In the genomic region with DNA sequence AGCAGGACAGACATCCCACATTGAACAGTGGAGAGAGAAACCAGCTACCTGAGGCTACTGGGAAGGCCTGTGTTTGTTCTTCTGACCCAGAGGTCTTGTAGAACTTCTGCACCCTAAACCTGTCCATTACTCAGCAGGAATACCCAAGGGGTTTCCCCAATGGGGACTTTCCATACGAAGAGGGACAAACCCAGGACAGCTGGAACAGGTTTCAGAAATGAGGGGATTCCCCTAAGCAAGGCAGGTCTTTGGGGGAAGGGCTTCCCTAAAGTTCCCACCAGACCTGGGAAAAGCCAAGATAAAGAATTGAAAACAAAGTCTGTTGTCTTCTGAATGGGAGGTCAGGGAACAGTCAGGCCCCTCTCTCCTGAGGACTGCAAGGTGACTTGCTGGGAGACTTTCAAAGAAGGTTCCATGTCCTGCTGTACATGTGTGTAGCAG, we compare ENCODE assay signal across 14 mouse cellular contexts. TPM values are rescaled to one million over a fixed set of nuclear protein-coding genes. Genes with fewer than 3 reads are reported as not detected.
DNase-seq lines count a peak whose midpoint lies in the region; ATAC-seq lines count a peak whose summit lies in the region.
"Had no signal": no experiment of that assay in that cellular context is flagged by ENCODE, and none has a peak within 500 bp of the region (broad histone marks: within the 10 kb centered on the region; RNA-seq: fewer than 3 reads in every experiment).

No protein-coding gene starts in this region.

- H3K9ac ChIP-seq in heart, embryonic 15.5 days, result no peak overlapping the region
- no peak overlapping the region for H3K9ac ChIP-seq in intestine, embryonic 16.5 days (ENCODE audit: low read depth, low read length)
- H3K9ac ChIP-seq: limb, embryonic 15.5 days had no signal

- peaks cover 23% of the 10 kb centered on the region for H3K4me1 ChIP-seq in heart, embryonic 15.5 days (replicated peaks)
- H3K4me1 ChIP-seq in intestine, embryonic 16.5 days (ENCODE audit: control insufficient read depth, insufficient read depth, low read length), result no peaks in the 10 kb centered on the region; the same call in 1 of the 2 replicates
- H3K4me1 ChIP-seq: limb, embryonic 15.5 days had no signal

- no peak for ATAC-seq in heart, embryonic 15.5 days (replicated peaks; ENCODE audit: insufficient number of reproducible peaks, insufficient read depth, low FRiP score, low read depth)
- no peak for ATAC-seq in intestine, embryonic 16.5 days
- ATAC-seq: Patski had no signal

- 37% methylated on average over 1 of the region's 1 CpGs for WGBS in heart, embryonic 15.5 days
- 64% methylated on average over 1 of the region's 1 CpGs for WGBS in intestine, embryonic 16.5 days

- H3K36me3 ChIP-seq in heart, embryonic 15.5 days, result peaks cover 29% of the 10 kb centered on the region
- peaks cover 12% of the 10 kb centered on the region for H3K36me3 ChIP-seq in splenic B cell, adult 2 months (ENCODE audit: control insufficient read depth, insufficient read depth, low read length, poor library complexity, severe bottlenecking)
- peaks cover 20% of the 10 kb centered on the region; the same call in 1 of the 2 replicates for H3K36me3 ChIP-seq in intestine, embryonic 16.5 days (ENCODE audit: control insufficient read depth, insufficient read depth, low read length)

- H3K27me3 ChIP-seq in heart, embryonic 15.5 days, result no peaks in the 10 kb centered on the region
- no peaks in the 10 kb centered on the region for H3K27me3 ChIP-seq in splenic B cell, adult 2 months (ENCODE audit: control insufficient read depth, insufficient read depth, low read length, poor library complexity, severe bottlenecking)
- no peaks in the 10 kb centered on the region for H3K27me3 ChIP-seq in intestine, embryonic 16.5 days (replicated peaks; ENCODE audit: control insufficient read depth, insufficient read depth, low read length)
- H3K27me3 ChIP-seq: limb, embryonic 15.5 days; Patski had no signal

- H3K9me3 ChIP-seq in heart, embryonic 15.5 days (replicated peaks), result no peaks in the 10 kb centered on the region
- no peaks in the 10 kb centered on the region for H3K9me3 ChIP-seq in intestine, embryonic 16.5 days (ENCODE audit: control insufficient read depth, low read length)
- H3K9me3 ChIP-seq: embryonic facial prominence, embryonic 10.5 days; limb, embryonic 15.5 days had no signal

- 0 out of 2 replicates have a peak overlapping the region, but pooled peaks have one; percentile 17 for H3K27ac ChIP-seq in heart, embryonic 15.5 days
- no peak overlapping the region for H3K27ac ChIP-seq in intestine, embryonic 16.5 days (ENCODE audit: low read length)
- H3K27ac ChIP-seq: embryonic facial prominence, embryonic 10.5 days; left cerebral cortex, adult 2 months; limb, embryonic 15.5 days had no signal

- no peak overlapping the region for H3K4me3 ChIP-seq in heart, embryonic 15.5 days
- no peak overlapping the region for H3K4me3 ChIP-seq in intestine, embryonic 16.5 days (ENCODE audit: low read length)
- H3K4me3 ChIP-seq: embryonic facial prominence, embryonic 10.5 days; left cerebral cortex, adult 2 months; limb, embryonic 15.5 days had no signal

- DNase-seq in heart, postnatal 10 days, result no peak
- peak; percentile 50 to 57 for DNase-seq in spleen, postnatal 36 days (ENCODE audit: low spot score in 2 of 2)
- DNase-seq in spleen, adult 18-20 months, result no peak
- peak; percentile 90 for DNase-seq in induced T-regulatory cell, adult 2 months (ENCODE audit: low read depth)
- peak; percentile 64 for DNase-seq in splenic B cell, adult 2 months (ENCODE audit: low read depth, low spot score)
- DNase-seq in left cerebral cortex, adult 9 months (ENCODE audit: low spot score in 2 of 2), result no peak
- DNase-seq: cerebellum, postnatal 10 days; retina, postnatal 1 day had no signal

- intact Hi-C loops in heart, postnatal 10 days (cut with DNase I), result loop anchor here (2.0 kb wide), 2 partner anchors 105 to 235 kb away; no protein-coding TSS in a partner anchor

- H3K4me2 ChIP-seq in heart, embryonic 15.5 days, result no peak overlapping the region
- H3K4me2 ChIP-seq in intestine, embryonic 16.5 days (ENCODE audit: low read depth, low read length), result no peak overlapping the region
- H3K4me2 ChIP-seq: limb, embryonic 15.5 days had no signal

RNA-seq across cellular contexts. Expression of a gene that starts 4.9 kb away (rescaled TPM):
- 12.2 and 16.6 TPM in 2 replicates for polyA plus RNA-seq in heart, embryonic 15.5 days (2015; fragmentation: Nextera tagmentation; extraction: Ambion mirVana)
- 1 to 10 TPM; 8.9 to 9.5 TPM for total RNA-seq in heart, postnatal 10 days (2021)
- 17.0 and 18.1 TPM in 2 replicates for polyA plus RNA-seq in intestine, embryonic 16.5 days (2015; fragmentation: Nextera tagmentation; extraction: Ambion mirVana)

RNA-seq across cellular contexts. Expression of a gene that starts 13.8 kb away (rescaled TPM):
- 203 and 229 TPM in 2 replicates for polyA plus RNA-seq in heart, embryonic 15.5 days (2015; fragmentation: Nextera tagmentation; extraction: Ambion mirVana)
- 100 to 1,000 TPM; 167 to 169 TPM for total RNA-seq in heart, postnatal 10 days (2021)
- 247 and 261 TPM in 2 replicates for polyA plus RNA-seq in intestine, embryonic 16.5 days (2015; fragmentation: Nextera tagmentation; extraction: Ambion mirVana)

RNA-seq across cellular contexts. Expression of a gene that starts 29.6 kb away (rescaled TPM):
- 13.0 and 13.5 TPM in 2 replicates for polyA plus RNA-seq in heart, embryonic 15.5 days (2015; fragmentation: Nextera tagmentation; extraction: Ambion mirVana)
- total RNA-seq in heart, postnatal 10 days (2021), result 10 to 100 TPM; 21.3 to 28.2 TPM
- polyA plus RNA-seq in intestine, embryonic 16.5 days (2015; fragmentation: Nextera tagmentation; extraction: Ambion mirVana), result 6.2 and 7.8 TPM in 2 replicates

RNA-seq across cellular contexts. Expression of a gene that starts 44.2 kb away (rescaled TPM):
- polyA plus RNA-seq in heart, embryonic 15.5 days (2015; fragmentation: Nextera tagmentation; extraction: Ambion mirVana), result 33.5 and 53.2 TPM in 2 replicates
- 10 to 100 TPM; 38.6 to 39.4 TPM for total RNA-seq in heart, postnatal 10 days (2021)
- polyA plus RNA-seq in intestine, embryonic 16.5 days (2015; fragmentation: Nextera tagmentation; extraction: Ambion mirVana), result 57.7 and 64.7 TPM in 2 replicates

RNA-seq across cellular contexts. Expression of a gene that starts 44.2 kb away (rescaled TPM):
- 1.1 and 2.3 TPM in 2 replicates for polyA plus RNA-seq in heart, embryonic 15.5 days (2015; fragmentation: Nextera tagmentation; extraction: Ambion mirVana)
- under 1 TPM; 0.64 to 0.77 TPM for total RNA-seq in heart, postnatal 10 days (2021)
- 2.5 and 2.9 TPM in 2 replicates for polyA plus RNA-seq in intestine, embryonic 16.5 days (2015; fragmentation: Nextera tagmentation; extraction: Ambion mirVana)

Comparison
In these comparisons a context has a peak if more than half of its experiments do, and no peak if none do; other contexts are left out.
1. DNase-seq: peak in spleen, postnatal 36 days (2 of 2), induced T-regulatory cell, adult 2 months (single experiment) and splenic B cell, adult 2 months (single experiment); none in heart, postnatal 10 days (0 of 2), spleen, adult 18-20 months (0 of 2) and left cerebral cortex, adult 9 months (0 of 2).